Mouse (Mus musculus): Measurements from ENCODE around the gene Cdkn1a.

- TF ChIP-seq POLR2A (IDR thresholded peaks at IDR 0.05; ENCODE audit: insufficient read depth, low read depth, low read length) (no peak), CTCF (IDR thresholded peaks at IDR 0.05; ENCODE audit: insufficient read depth, low read depth, low read length) (no peak)
Measured at GRCm38 (mm10) chr17:29069063-29069462, 21.7 kb upstream of the Cdkn1a start.

Data from olfactory bulb, adult 2 months (tissue).